ENCODE assay signal across 8 mouse cellular contexts in genomic region chr12:72664735-72665337, GRCm38 (mm10). TPM values are rescaled to one million over a fixed set of nuclear protein-coding genes. Genes with fewer than 3 reads are reported as not detected.
DNase-seq lines count a peak whose midpoint lies in the region; ATAC-seq and TF ChIP-seq lines count a peak whose summit lies in the region.

TSS of gene Dhrs7 (minus strand) at chr12:72664909.

- no peaks in the 10 kb centered on the region for H3K36me3 ChIP-seq in heart, embryonic 12.5 days
- no peaks in the 10 kb centered on the region for H3K36me3 ChIP-seq in kidney, postnatal 0 days (ENCODE audit: insufficient read depth, low read length)
- no peaks in the 10 kb centered on the region for H3K36me3 ChIP-seq in liver, adult 2 months (ENCODE audit: control insufficient read depth, insufficient read depth, low read length)

- H3K27ac ChIP-seq in heart, embryonic 12.5 days (ENCODE audit: poor library complexity, severe bottlenecking) = peak within 1 kb of the TSS; percentile 91
- H3K27ac ChIP-seq in kidney, postnatal 0 days = peak within 1 kb of the TSS; percentile 47
- H3K27ac ChIP-seq in liver, adult 2 months (replicated peaks; ENCODE audit: insufficient read depth, low read depth, low read length) = peak within 1 kb of the TSS; percentile 97

- TF ChIP-seq CTCF in kidney, postnatal 0 days (IDR thresholded peaks at IDR 0.05; ENCODE audit: low read depth) = peak; percentile 41
- peak; percentile 36 for TF ChIP-seq CTCF in liver, adult 2 months (IDR thresholded peaks at IDR 0.05; ENCODE audit: low read depth, low read length)

- H3K9ac ChIP-seq in heart, embryonic 12.5 days = peak within 1 kb of the TSS; percentile 82
- peak within 1 kb of the TSS; percentile 32 for H3K9ac ChIP-seq in kidney, postnatal 0 days (ENCODE audit: low read depth, low read length)
- peak within 1 kb of the TSS; percentile 89 for H3K9ac ChIP-seq in liver, adult 2 months (ENCODE audit: low read depth, low read length)

- H3K4me2 ChIP-seq in heart, embryonic 12.5 days = peak within 1 kb of the TSS; percentile 86
- peak within 1 kb of the TSS; percentile 89 for H3K4me2 ChIP-seq in kidney, postnatal 0 days (ENCODE audit: low read length)

- H3K4me3 ChIP-seq in heart, embryonic 12.5 days = peak within 1 kb of the TSS; percentile 73
- H3K4me3 ChIP-seq in kidney, postnatal 0 days (replicated peaks; ENCODE audit: low read depth, low read length) = peak within 1 kb of the TSS; percentile 42
- peak within 1 kb of the TSS; percentile 95 for H3K4me3 ChIP-seq in liver, adult 2 months (ENCODE audit: insufficient read depth, low read depth, low read length)

- under 1% methylated on average over 33 of the region's 33 CpGs for WGBS in heart, embryonic 12.5 days
- 1% methylated on average over 33 of the region's 33 CpGs for WGBS in kidney, postnatal 0 days
- WGBS in liver, adult 2 months = under 1% methylated on average over 33 of the region's 33 CpGs

- TF ChIP-seq POLR2A in liver, adult 2 months (IDR thresholded peaks at IDR 0.05; ENCODE audit: extremely low read depth, insufficient read depth, low read length) = peak; percentile 62

- peaks cover 7% of the 10 kb centered on the region for H3K4me1 ChIP-seq in heart, embryonic 12.5 days (replicated peaks)
- no peaks in the 10 kb centered on the region for H3K4me1 ChIP-seq in kidney, postnatal 0 days (replicated peaks; ENCODE audit: insufficient read depth, low read length)
- peaks cover 6% of the 10 kb centered on the region for H3K4me1 ChIP-seq in liver, adult 2 months (ENCODE audit: control insufficient read depth, insufficient read depth, low read length)

- peak; percentile 90 for DNase-seq in CD4-positive helper T cell, adult 2 months (ENCODE audit: low read depth, low spot score)
- DNase-seq in brain, embryonic 18.5 days (ENCODE audit: low read depth, low spot score) = peak; percentile 18
- DNase-seq in kidney, postnatal 0 days (ENCODE audit: low spot score) = peak; percentile 77
- peak; percentile 86 for DNase-seq in liver, adult 2 months (ENCODE audit: extremely low read depth, low read depth, low spot score)
- peak; percentile 80 to 88 for DNase-seq in spleen, postnatal 4 days (ENCODE audit: low spot score in 2 of 2)

- peak; percentile 78 for ATAC-seq in erythroid progenitor cell, adult 5-6 weeks (replicated peaks; ENCODE audit: low FRiP score, poor library complexity, severe bottlenecking)
- peak; percentile 95 for ATAC-seq in heart, embryonic 12.5 days (ENCODE audit: insufficient number of reproducible peaks, low FRiP score)
- peak; percentile 78 for ATAC-seq in kidney, postnatal 0 days (replicated peaks; ENCODE audit: low FRiP score, low read depth)
- ATAC-seq in monocyte, adult 5-6 weeks (replicated peaks; ENCODE audit: insufficient number of reproducible peaks, low FRiP score, low TSS enrichment, poor library complexity, severe bottlenecking) = peak; percentile 93

- H3K9me3 ChIP-seq in heart, embryonic 12.5 days (replicated peaks) = 0 out of 2 replicates have a peak, but pooled peaks cover 3% of the 10 kb centered on the region
- H3K9me3 ChIP-seq in kidney, postnatal 0 days (replicated peaks; ENCODE audit: low read length) = no peaks in the 10 kb centered on the region

- H3K27me3 ChIP-seq in heart, embryonic 12.5 days (replicated peaks) = no peaks in the 10 kb centered on the region
- H3K27me3 ChIP-seq in kidney, postnatal 0 days (ENCODE audit: insufficient read depth, low read length) = no peaks in the 10 kb centered on the region
- no peaks in the 10 kb centered on the region for H3K27me3 ChIP-seq in liver, adult 2 months (ENCODE audit: control insufficient read depth, insufficient read depth, low read length)

- no peaks in the 10 kb centered on the region; the same call in 1 of the 2 replicates for H3K79me2 ChIP-seq in liver, adult 2 months (ENCODE audit: control insufficient read depth, insufficient read depth, low read length)

RNA-seq across cellular contexts. Expression of gene Dhrs7, which starts in this region (rescaled TPM):
- total RNA-seq in erythroid progenitor cell, adult 5-6 weeks (2015; ENCODE audit: low replicate concordance) = 10.5 and 15.1 TPM in 2 replicates
- 8.8 and 23.2 TPM in 2 replicates for total RNA-seq in erythroid progenitor cell, adult 5-6 weeks (2017; ENCODE audit: low replicate concordance)
- polyA plus RNA-seq in heart, embryonic 12.5 days (2016; fragmentation: Nextera tagmentation; extraction: Ambion mirVana) = 41.7 and 45.6 TPM in 2 replicates
- polyA plus RNA-seq in kidney, postnatal 0 days (2015; fragmentation: Nextera tagmentation; extraction: Ambion mirVana) = 12.8 and 14.0 TPM in 2 replicates
- 58.5 and 70.3 TPM in 2 replicates for total RNA-seq in liver, adult 2 months (2014; rRNA removed)
- polyA plus RNA-seq in liver, adult 2 months (2012; rRNA removed) = 37.2 and 41.8 TPM in 2 replicates
- 56.3 to 90.0 TPM (median 81.0 TPM) in 3 replicates for total RNA-seq in monocyte, adult 5-6 weeks (2017)

Comparison
In these comparisons a context has a peak if more than half of its experiments do, and no peak if none do; other contexts are left out.
1. Peak in every context shown above with its lines: DNase-seq, ATAC-seq, H3K4me3 ChIP-seq and H3K27ac ChIP-seq.
2. DNase-seq: peak in every context shown above with its lines; median percentile 90 in CD4-positive helper T cell, adult 2 months; 86 in liver, adult 2 months; 84 in spleen, postnatal 4 days; 77 in kidney, postnatal 0 days; 18 in brain, embryonic 18.5 days.
3. H3K27ac ChIP-seq: peak in every context shown above with its lines; median percentile 97 in liver, adult 2 months; 91 in heart, embryonic 12.5 days; 47 in kidney, postnatal 0 days.
4. H3K4me3 ChIP-seq: peak in every context shown above with its lines; median percentile 95 in liver, adult 2 months; 73 in heart, embryonic 12.5 days; 42 in kidney, postnatal 0 days.
5. H3K9ac ChIP-seq: peak in every context shown above with its lines; median percentile 89 in liver, adult 2 months; 82 in heart, embryonic 12.5 days; 32 in kidney, postnatal 0 days.